Mouse (Mus musculus) Patski (cell line): ENCODE data around the gene Zfp655. TPM values are rescaled to one million over a fixed set of nuclear protein-coding genes. Genes with fewer than 3 reads are reported as not detected.
A peak's percentile ranks its signal among the peaks of the same experiment; 100 is the strongest.
"Not testable (repeated sequence)": the region's sequence is repeated elsewhere in the genome, so short reads cannot be mapped to it uniquely, and the experiment has no call there.

ENCODE experiments used
- ATAC-seq: fragments of 100-300 bp; one replicate; pipeline ENCODE4 v1.8.0; 2021
- CTCF ChIA-PET: fragments of 350-600 bp; sonication (Branson Sonifier 250); formaldehyde crosslinking; loops from one replicate; lab custom pipeline; 2022; ENCODE audit warnings: inconsistent platforms; lab: Charles Lee
- POLR2A ChIA-PET: fragments of 350-600 bp; sonication (Branson Sonifier 250); formaldehyde crosslinking; loops from one replicate; lab custom pipeline; 2022; ENCODE audit warnings: antibody characterized with exemption, inconsistent platforms; lab: Charles Lee
- DNase-seq: peaks from one replicate; pipeline ENCODE4 v3.0.0-alpha.2; 2011; ENCODE audit warnings: low read depth, low spot score
- H3K27me3 ChIP-seq: fragments of 371-371 bp; one replicate; pipeline ENCODE4 v1.5.1; 2021
- CTCF ChIP-seq: fragments of 100-300 bp; IDR thresholded peaks from one replicate; pipeline ENCODE4 v1.5.1; 2021
- in situ Hi-C: fragments of 300-500 bp; cut with MboI; formaldehyde crosslinking; loops from 3 replicates; pipeline ENCODE4 v1.11.1; 2018; ENCODE audit warnings: low pct_unique_long_range_greater_than_20kb, mixed read lengths
- polyA plus RNA-seq: library from polyadenylated mRNA; unstranded; gene quantifications from one replicate; pipeline ENCODE4 v1.2.3, GENCODE M21; 2021

Zfp655 gene
- polyA plus RNA-seq, 1 experiment from 2014 or later: 52.8 TPM

GRCm38 (mm10) chr5:145218206-145218605 is 13.3 kb upstream of the Zfp655 start:
- H3K27me3 ChIP-seq: no peaks in the 10 kb centered on the region
- ATAC-seq (no peak), DNase-seq (no peak)
- POLR2A ChIA-PET: no interaction called here
- TF ChIP-seq CTCF: no peak
- in situ Hi-C loops: no loop called here
- CTCF ChIA-PET: interaction anchor here (2.2 kb wide), 1 partner anchor 10 kb away, joined by 7 read pairs; no protein-coding TSS in a partner anchor

GRCm38 (mm10) chr5:145218671-145219070 is 12.8 kb upstream of the Zfp655 start:
- no peaks in the 10 kb centered on the region for H3K27me3 ChIP-seq
- in situ Hi-C loops: no loop called here
- POLR2A ChIA-PET: interaction anchor here (0.7 kb wide), 1 partner anchor 24 kb away, joined by 4 read pairs; no protein-coding TSS in a partner anchor
- DNase-seq (no peak), ATAC-seq (no peak)
- CTCF ChIA-PET: interaction anchor here (1.0 to 2.2 kb wide), 2 partner anchors 8 to 9 kb away, joined by 3 to 7 read pairs; no protein-coding TSS in a partner anchor
- TF ChIP-seq CTCF: no peak

- H3K27me3 ChIP-seq: no peaks in the 10 kb centered on the region
- no peak for TF ChIP-seq CTCF
- POLR2A ChIA-PET: no interaction called here
- CTCF ChIA-PET: interaction anchor here (1.0 kb wide), 1 partner anchor 21 kb away, joined by 3 read pairs; no protein-coding TSS in a partner anchor
- DNase-seq: no peak
- no peak for ATAC-seq
- in situ Hi-C loops: no loop called here
Observed at GRCm38 (mm10) chr5:145219981-145220380, 11.5 kb upstream of the Zfp655 start.

- H3K27me3 ChIP-seq: no peaks in the 10 kb centered on the region
- in situ Hi-C loops: no loop called here
- DNase-seq: no peak
- ATAC-seq: peak; percentile 84
- ChIA-PET CTCF (interaction anchor here (1.1 kb wide), 1 partner anchor 16 kb away, joined by 4 read pairs; no protein-coding TSS in a partner anchor), POLR2A (no interaction called here)
- TF ChIP-seq CTCF: no peak
Observed at GRCm38 (mm10) chr5:145222840-145223239, 8.7 kb upstream of the Zfp655 start.

GRCm38 (mm10) chr5:145223395-145223794 is 8.1 kb upstream of the Zfp655 start:
- DNase-seq: no peak
- no peak for TF ChIP-seq CTCF
- in situ Hi-C loops: no loop called here
- POLR2A ChIA-PET: no interaction called here
- no peaks in the 10 kb centered on the region for H3K27me3 ChIP-seq
- CTCF ChIA-PET: interaction anchor here (1.1 kb wide), 1 partner anchor 17 kb away, joined by 4 read pairs; no protein-coding TSS in a partner anchor
- no peak for ATAC-seq

- H3K27me3 ChIP-seq: no peaks in the 10 kb centered on the region
- POLR2A ChIA-PET: no interaction called here
- DNase-seq (no peak), ATAC-seq (no peak)
- no peak for TF ChIP-seq CTCF
- in situ Hi-C loops: no loop called here
- CTCF ChIA-PET: no interaction called here
Observed at GRCm38 (mm10) chr5:145226453-145226852, 5.1 kb upstream of the Zfp655 start.

- in situ Hi-C loops, CTCF ChIA-PET, H3K27me3 ChIP-seq, ATAC-seq, DNase-seq: not testable (repeated sequence)
- POLR2A ChIA-PET: interaction anchor here (0.6 kb wide), 1 partner anchor 1674 kb away, joined by 7 read pairs; no protein-coding TSS in a partner anchor
Observed at GRCm38 (mm10) chr5:145229283-145229682, 2.2 kb upstream of the Zfp655 start.

- POLR2A ChIA-PET: interaction anchor here (1.2 to 3.2 kb wide), 4 partner anchors 9 to 26 kb away, joined by 4 to 16 read pairs (median 8); partner anchors contain the start of gene Zkscan5
- TF ChIP-seq CTCF: no peak
- ATAC-seq (no peak), DNase-seq (no peak)
- H3K27me3 ChIP-seq: no peaks in the 10 kb centered on the region
- in situ Hi-C loops: no loop called here
- CTCF ChIA-PET: no interaction called here
Observed at GRCm38 (mm10) chr5:145230641-145231040, 874 bp upstream of the Zfp655 start.

- no peaks in the 10 kb centered on the region for H3K27me3 ChIP-seq
- POLR2A ChIA-PET: interaction anchor here (0.7 to 3.2 kb wide), 5 partner anchors 9 to 48 kb away, joined by 3 to 16 read pairs (median 7); partner anchors contain the start of gene Zkscan5
- CTCF ChIA-PET: interaction anchor here (2.0 kb wide), 1 partner anchor 7 kb away, joined by 4 read pairs; no protein-coding TSS in a partner anchor
- ATAC-seq (peak; percentile 48), DNase-seq (peak; percentile 50)
- in situ Hi-C loops: no loop called here
- TF ChIP-seq CTCF: no peak
Observed at GRCm38 (mm10) chr5:145231893-145232411, 437 bp downstream of the Zfp655 start.

GRCm38 (mm10) chr5:145234636-145235035 is 3.1 kb downstream of the Zfp655 start:
- H3K27me3 ChIP-seq: no peaks in the 10 kb centered on the region
- in situ Hi-C loops: no loop called here
- no peak for ATAC-seq
- ChIA-PET CTCF (interaction anchor here (1.1 kb wide), 2 partner anchors 13 to 15 kb away, joined by 3 to 4 read pairs; no protein-coding TSS in a partner anchor), POLR2A (no interaction called here)
- DNase-seq: no peak
- TF ChIP-seq CTCF: peak; percentile 78

GRCm38 (mm10) chr5:145249520-145249919 is 18.0 kb downstream of the Zfp655 start:
- in situ Hi-C loops: no loop called here
- H3K27me3 ChIP-seq: no peaks in the 10 kb centered on the region
- DNase-seq (no peak), ATAC-seq (no peak)
- ChIA-PET POLR2A (no interaction called here), CTCF (interaction anchor here (1.4 kb wide), 1 partner anchor 15 kb away, joined by 3 read pairs; no protein-coding TSS in a partner anchor)
- TF ChIP-seq CTCF: no peak

- POLR2A ChIA-PET, CTCF ChIA-PET, H3K27me3 ChIP-seq, ATAC-seq, DNase-seq, in situ Hi-C loops: not testable (repeated sequence)
Observed at GRCm38 (mm10) chr5:145273568-145273967, 42.1 kb downstream of the Zfp655 start.
